Mouse (Mus musculus) liver, embryonic 11.5 days (tissue): ENCODE measurements around the gene Spint4. TPM values are rescaled to one million over a fixed set of nuclear protein-coding genes. Genes with fewer than 3 reads are reported as not detected.

Experiments
- ATAC-seq: fragments of 200-750 bp; cut with Nextera tagmentation; replicated peaks from 2 replicates; pipeline ENCODE4 v1.8.0; 2017; ENCODE audit warnings: moderate number of reproducible peaks, mild to moderate bottlenecking, moderate TSS enrichment, moderate library complexity; ENCODE audit not compliant: low FRiP score
- DNase-seq: peaks from one replicate; pipeline ENCODE4 v3.0.0-alpha.2; 2017; ENCODE audit warnings: low spot score
- H3K27ac ChIP-seq: fragments of 300-500 bp; sonication (generic); 2 replicates; pipeline ENCODE4 v1.5.1; 2014; ENCODE audit warnings: mild to moderate bottlenecking, low read depth, low read length, control low read depth
- H3K27me3 ChIP-seq: fragments of 300-500 bp; sonication (generic); replicated peaks from 2 replicates; pipeline ENCODE4 v1.6.1; 2014; ENCODE audit warnings: low read length, mixed read lengths; ENCODE audit not compliant: control insufficient read depth, insufficient read depth
- H3K36me3 ChIP-seq: fragments of 300-500 bp; sonication (generic); 2 replicates; pipeline ENCODE4 v1.6.1; 2014; ENCODE audit warnings: mild to moderate bottlenecking, low read length, moderate library complexity, mixed read lengths; ENCODE audit not compliant: control insufficient read depth, insufficient read depth
- H3K4me1 ChIP-seq: fragments of 300-500 bp; sonication (generic); replicated peaks from 2 replicates; pipeline ENCODE4 v1.6.1; 2014; ENCODE audit warnings: low read length, mixed read lengths; ENCODE audit not compliant: control insufficient read depth, insufficient read depth
- H3K4me2 ChIP-seq: fragments of 300-500 bp; sonication (generic); 2 replicates; pipeline ENCODE4 v1.6.1; 2014; ENCODE audit warnings: mild to moderate bottlenecking, control low read depth, moderate library complexity
- H3K4me3 ChIP-seq: fragments of 300-500 bp; sonication (generic); 2 replicates; pipeline ENCODE4 v1.5.1; 2014; ENCODE audit warnings: low read depth, low read length, control low read depth
- H3K9ac ChIP-seq: fragments of 300-500 bp; sonication (generic); 2 replicates; pipeline ENCODE4 v1.6.1; 2014; ENCODE audit warnings: low read depth, low read length, control low read depth
- H3K9me3 ChIP-seq: fragments of 300-500 bp; sonication (generic); 2 replicates; pipeline ENCODE4 v1.6.1; 2016; ENCODE audit warnings: low read length, inconsistent platforms, mixed read lengths; ENCODE audit not compliant: control insufficient read depth
- WGBS: fragments of 180-500 bp; shearing (Covaris S2); extraction: QIAGEN DNeasy Blood & Tissue Kit; methylation state at CpG from one replicate; pipeline ENCODE4 v1.1.7; 2014; 5-methylcytosine and 5-hydroxymethylcytosine counted together
- polyA plus RNA-seq: library from polyadenylated mRNA; unstranded; fragments of >200 nt; fragmentation: Nextera tagmentation; extraction: Ambion mirVana; gene quantifications from 2 replicates; pipeline ENCODE4 v1.2.1, GENCODE M21; 2014

The Spint4 gene
- polyA plus RNA-seq = not detected in 2 replicates

DNA sequence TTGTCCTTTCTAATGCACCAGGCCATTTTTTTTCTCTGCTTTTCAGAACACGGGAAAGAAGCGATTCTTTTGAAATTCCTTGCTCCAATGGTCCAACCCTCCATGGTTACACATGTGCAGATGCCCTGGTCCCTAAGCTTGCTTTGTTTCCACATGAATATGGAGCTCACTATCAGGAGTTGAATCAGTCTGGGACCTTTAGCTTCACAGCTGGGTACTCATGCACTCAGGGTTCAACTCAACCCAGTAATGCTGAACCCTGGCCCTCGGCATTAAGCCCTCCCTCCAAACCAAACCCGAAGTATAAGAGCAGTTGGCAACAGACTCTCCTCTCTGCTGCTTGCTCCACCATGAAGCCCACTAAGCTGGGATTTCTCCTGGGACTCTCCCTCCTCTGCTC, at the start of gene Spint4:
Gene Spint4, plus strand, starts transcription at position 301 of the 400 bp plus-strand sequence.
- Histone ChIP-seq H3K36me3 (no peaks in the 10 kb centered on the region), H3K9me3 (no peaks in the 10 kb centered on the region), H3K9ac (no peak within 1 kb of the TSS), H3K4me1 (no peaks in the 10 kb centered on the region), H3K27me3 (no peaks in the 10 kb centered on the region), H3K27ac (no peak within 1 kb of the TSS), H3K4me2 (no peak within 1 kb of the TSS), H3K4me3 (no peak within 1 kb of the TSS)
- whole genome bisulfite sequencing = 68% methylated on average over 4 of the region's 4 CpGs
- no peak for DNase-seq
- ATAC-seq = no peak

GRCm38 (mm10) chr2:164655858-164656257, 42.4 kb upstream of the Spint4 start, which contains the start of gene Wfdc10:
TSS of gene Wfdc10 (plus strand) at chr2:164656046.
- H3K9me3 ChIP-seq = no peaks in the 10 kb centered on the region
- ATAC-seq = no peak
- no peak within 1 kb of the TSS for H3K4me3 ChIP-seq
- H3K36me3 ChIP-seq = no peaks in the 10 kb centered on the region
- no peak within 1 kb of the TSS for H3K9ac ChIP-seq
- H3K4me2 ChIP-seq = no peak within 1 kb of the TSS
- H3K27me3 ChIP-seq = no peaks in the 10 kb centered on the region
- peak; percentile 38 for DNase-seq
- no peak within 1 kb of the TSS for H3K27ac ChIP-seq
- H3K4me1 ChIP-seq = no peaks in the 10 kb centered on the region
- WGBS = 10% methylated on average over 11 of the region's 11 CpGs

DNA sequence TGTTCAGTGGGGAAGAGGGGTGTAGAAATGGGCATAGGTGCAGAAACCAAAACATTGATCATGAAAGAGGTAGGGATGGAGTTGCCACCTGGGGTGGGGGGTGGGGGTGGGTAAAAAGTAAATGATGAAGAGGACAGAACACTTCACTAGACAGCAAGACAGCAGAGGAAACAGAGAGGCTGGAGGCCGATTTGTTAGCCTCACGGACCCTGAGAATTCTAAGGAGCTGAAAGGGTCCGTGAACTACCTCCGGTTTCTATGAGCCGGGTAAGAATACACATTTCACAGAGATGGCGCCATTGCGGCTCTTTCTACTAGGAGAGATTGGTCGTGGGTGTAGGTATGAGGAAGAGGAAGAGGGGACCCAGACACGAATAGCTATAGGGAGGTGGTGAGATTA, 41.8 kb upstream of the Spint4 start, which contains the start of gene Wfdc9:
Gene Wfdc9, minus strand, starts transcription at position 101 of the 400 bp plus-strand sequence.
- H3K9ac ChIP-seq = no peak within 1 kb of the TSS
- H3K27ac ChIP-seq = no peak within 1 kb of the TSS
- H3K4me3 ChIP-seq = no peak within 1 kb of the TSS
- no peaks in the 10 kb centered on the region for H3K27me3 ChIP-seq
- H3K36me3 ChIP-seq = no peaks in the 10 kb centered on the region
- H3K4me1 ChIP-seq = no peaks in the 10 kb centered on the region
- DNase-seq (no peak), ATAC-seq (no peak)
- H3K4me2 ChIP-seq = no peak within 1 kb of the TSS
- H3K9me3 ChIP-seq = no peaks in the 10 kb centered on the region
- 72% methylated on average over 9 of the region's 9 CpGs for WGBS

GRCm38 (mm10) chr2:164664851-164665250, 33.5 kb upstream of the Spint4 start:
- DNase-seq (no peak), ATAC-seq (no peak)
- no peaks in the 10 kb centered on the region for H3K4me1 ChIP-seq
- no peaks in the 10 kb centered on the region for H3K9me3 ChIP-seq
- no peak overlapping the region for H3K4me2 ChIP-seq
- no peaks in the 10 kb centered on the region for H3K27me3 ChIP-seq
- H3K36me3 ChIP-seq = no peaks in the 10 kb centered on the region
- 80% methylated on average over 7 of the region's 7 CpGs for WGBS
- H3K9ac ChIP-seq = no peak overlapping the region
- H3K27ac ChIP-seq = no peak overlapping the region
- no peak overlapping the region for H3K4me3 ChIP-seq

DNA sequence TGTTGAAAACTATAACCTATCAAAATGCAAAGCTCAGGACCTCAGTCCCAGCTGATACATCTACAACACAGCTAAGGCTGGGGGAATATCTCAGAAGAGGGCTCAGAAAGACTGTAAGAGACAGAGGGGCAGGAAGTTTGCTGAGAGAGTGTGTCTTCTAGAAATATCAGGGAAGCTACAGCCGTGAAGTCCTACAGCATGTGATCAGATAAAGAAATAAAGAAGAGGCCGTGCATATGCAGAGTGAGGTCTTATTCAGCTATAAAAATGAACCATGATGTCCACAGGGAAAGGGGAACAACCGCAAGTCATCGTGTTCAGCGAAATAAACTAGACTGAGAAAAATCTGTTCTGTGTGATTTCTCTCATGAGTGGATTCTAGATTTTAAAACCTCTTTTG, 28.0 kb upstream of the Spint4 start:
- 69% methylated on average over 5 of the region's 5 CpGs for WGBS
- DNase-seq = no peak
- Histone ChIP-seq H3K27me3 (no peaks in the 10 kb centered on the region), H3K4me3 (no peak overlapping the region), H3K9me3 (no peaks in the 10 kb centered on the region), H3K27ac (no peak overlapping the region), H3K4me1 (no peaks in the 10 kb centered on the region), H3K9ac (no peak overlapping the region), H3K4me2 (no peak overlapping the region), H3K36me3 (no peaks in the 10 kb centered on the region)
- ATAC-seq = no peak

- WGBS = 19% methylated on average over 1 of the region's 1 CpGs
These were observed 27.4 kb upstream of the Spint4 start for GRCm38 (mm10) chr2:164670938-164671337.

GRCm38 (mm10) chr2:164673987-164674386, 24.3 kb upstream of the Spint4 start, which contains the start of gene Wfdc11:
TSS of gene Wfdc11 (minus strand) at chr2:164674087.
- Histone ChIP-seq H3K4me3 (no peak within 1 kb of the TSS), H3K9ac (no peak within 1 kb of the TSS), H3K4me2 (no peak within 1 kb of the TSS), H3K4me1 (no peaks in the 10 kb centered on the region), H3K27ac (no peak within 1 kb of the TSS), H3K9me3 (no peaks in the 10 kb centered on the region), H3K27me3 (no peaks in the 10 kb centered on the region), H3K36me3 (no peaks in the 10 kb centered on the region)
- ATAC-seq (no peak), DNase-seq (no peak)
- WGBS = 69% methylated on average over 7 of the region's 7 CpGs

More at GRCm38 (mm10) chr2:164670938-164671337, 27.4 kb upstream of the Spint4 start:
- Histone ChIP-seq H3K27ac (no peak overlapping the region), H3K4me3 (no peak overlapping the region), H3K9me3 (no peaks in the 10 kb centered on the region), H3K4me1 (no peaks in the 10 kb centered on the region), H3K4me2 (no peak overlapping the region), H3K27me3 (no peaks in the 10 kb centered on the region), H3K9ac (no peak overlapping the region), H3K36me3 (no peaks in the 10 kb centered on the region)
- no peak for ATAC-seq
- DNase-seq = no peak

- Histone ChIP-seq H3K36me3 (no peaks in the 10 kb centered on the region), H3K9ac (no peak overlapping the region), H3K4me1 (no peaks in the 10 kb centered on the region), H3K4me3 (no peak overlapping the region), H3K27me3 (no peaks in the 10 kb centered on the region), H3K4me2 (no peak overlapping the region), H3K27ac (no peak overlapping the region), H3K9me3 (no peaks in the 10 kb centered on the region)
- DNase-seq = no peak
- no peak for ATAC-seq
- WGBS = 74% methylated on average over 7 of the region's 7 CpGs
These were observed 22.2 kb upstream of the Spint4 start for GRCm38 (mm10) chr2:164676103-164676502.

GRCm38 (mm10) chr2:164676916-164677685, 21.2 kb upstream of the Spint4 start:
- no peak overlapping the region for H3K4me3 ChIP-seq
- H3K9me3 ChIP-seq = no peaks in the 10 kb centered on the region
- no peak for DNase-seq
- no peak overlapping the region for H3K4me2 ChIP-seq
- H3K36me3 ChIP-seq = no peaks in the 10 kb centered on the region
- WGBS = 72% methylated on average over 16 of the region's 16 CpGs
- H3K27me3 ChIP-seq = no peaks in the 10 kb centered on the region
- no peaks in the 10 kb centered on the region for H3K4me1 ChIP-seq
- ATAC-seq = no peak
- H3K27ac ChIP-seq = no peak overlapping the region
- no peak overlapping the region for H3K9ac ChIP-seq
